Mouse (Mus musculus) kidney, embryonic 15.5 days (tissue): ENCODE results near the gene Nelfb. TPM values are rescaled to one million over a fixed set of nuclear protein-coding genes. Genes with fewer than 3 reads are reported as not detected.
A peak's percentile ranks its signal among the peaks of the same experiment; 100 is the strongest.

Source experiments
- ATAC-seq: fragments of 200-750 bp; cut with Nextera tagmentation; replicated peaks from 2 replicates; pipeline ENCODE4 v1.8.0; 2017; ENCODE audit warnings: moderate TSS enrichment; ENCODE audit not compliant: low FRiP score
- H3K27ac ChIP-seq: fragments of 300-500 bp; sonication (generic); 2 replicates; pipeline ENCODE4 v1.5.1; 2015; ENCODE audit warnings: mild to moderate bottlenecking, inconsistent platforms
- H3K27me3 ChIP-seq: fragments of 300-500 bp; sonication (generic); 2 replicates; pipeline ENCODE4 v1.6.1; 2015; ENCODE audit warnings: inconsistent platforms
- H3K36me3 ChIP-seq: fragments of 300-500 bp; sonication (generic); 2 replicates; pipeline ENCODE4 v1.6.1; 2015; ENCODE audit warnings: inconsistent platforms
- H3K4me1 ChIP-seq: fragments of 300-500 bp; sonication (generic); 2 replicates; pipeline ENCODE4 v1.6.1; 2015; ENCODE audit warnings: inconsistent platforms
- H3K4me2 ChIP-seq: fragments of 300-500 bp; sonication (generic); 2 replicates; pipeline ENCODE4 v1.6.1; 2015; ENCODE audit warnings: moderate library complexity, mild to moderate bottlenecking, inconsistent platforms
- H3K4me3 ChIP-seq: fragments of 300-500 bp; sonication (generic); replicated peaks from 2 replicates; pipeline ENCODE4 v1.5.1; 2015; ENCODE audit warnings: mild to moderate bottlenecking, inconsistent platforms
- H3K9ac ChIP-seq: fragments of 300-500 bp; sonication (generic); 2 replicates; pipeline ENCODE4 v1.6.1; 2015; ENCODE audit warnings: mild to moderate bottlenecking, inconsistent platforms
- H3K9me3 ChIP-seq: fragments of 300-500 bp; sonication (generic); replicated peaks from 2 replicates; pipeline ENCODE4 v1.6.1; 2016; ENCODE audit warnings: inconsistent platforms
- WGBS: fragments of 180-500 bp; shearing (Covaris S2); methylation state at CpG from one replicate; pipeline ENCODE4 v1.1.7; 2015; ENCODE audit warnings: mixed read lengths; 5-methylcytosine and 5-hydroxymethylcytosine counted together
- polyA plus RNA-seq: library from polyadenylated mRNA; unstranded; fragments of >200 nt; fragmentation: Nextera tagmentation; extraction: Ambion mirVana; gene quantifications from 2 replicates; pipeline ENCODE4 v1.2.1, GENCODE M21; 2015

Nelfb gene
- polyA plus RNA-seq, 1 experiment from 2014 or later = 124 TPM

DNA sequence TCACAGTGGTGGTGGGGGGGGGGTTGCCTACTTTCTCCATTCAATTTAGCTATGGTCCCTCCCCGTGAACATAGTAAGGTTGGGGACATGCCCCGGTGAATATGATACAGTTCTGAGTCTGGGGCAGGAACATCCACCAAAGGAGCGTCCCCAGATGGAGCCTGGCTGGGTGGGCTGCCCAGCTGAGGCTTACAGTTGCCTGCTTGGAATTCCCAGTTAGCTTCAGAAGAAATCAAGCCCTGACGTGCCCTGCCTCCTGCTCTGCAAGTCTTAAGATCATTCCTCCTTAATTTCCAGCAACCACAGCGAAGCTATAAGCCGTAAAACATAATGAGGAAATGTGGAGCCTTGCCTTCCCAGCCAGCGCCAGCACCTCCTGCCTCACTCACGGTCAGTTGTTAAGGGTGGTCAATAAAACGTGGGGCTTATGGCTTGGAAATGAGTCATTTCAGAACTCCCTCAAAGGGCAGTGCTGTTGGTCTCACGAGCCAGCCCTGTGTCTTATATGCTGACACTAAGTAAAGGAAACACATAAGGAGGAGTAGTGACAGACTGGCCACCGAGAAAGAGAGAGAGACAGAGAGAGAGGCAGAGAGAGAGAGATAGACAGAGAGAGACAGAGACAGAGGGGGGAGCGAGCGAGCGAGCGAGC lies 31.6 kb downstream of the Nelfb start:
- Histone ChIP-seq H3K27me3 (peaks cover 70% of the 10 kb centered on the region), H3K4me1 (peaks cover 78% of the 10 kb centered on the region), H3K9me3 (no peaks in the 10 kb centered on the region), H3K9ac (peak overlapping the region; percentile 29), H3K36me3 (no peaks in the 10 kb centered on the region), H3K27ac (peak overlapping the region; percentile 93), H3K4me2 (peak overlapping the region; percentile 92), H3K4me3 (peak overlapping the region; percentile 67)
- 23% methylated on average over 15 of the region's 15 CpGs for WGBS
- ATAC-seq = no peak

DNA sequence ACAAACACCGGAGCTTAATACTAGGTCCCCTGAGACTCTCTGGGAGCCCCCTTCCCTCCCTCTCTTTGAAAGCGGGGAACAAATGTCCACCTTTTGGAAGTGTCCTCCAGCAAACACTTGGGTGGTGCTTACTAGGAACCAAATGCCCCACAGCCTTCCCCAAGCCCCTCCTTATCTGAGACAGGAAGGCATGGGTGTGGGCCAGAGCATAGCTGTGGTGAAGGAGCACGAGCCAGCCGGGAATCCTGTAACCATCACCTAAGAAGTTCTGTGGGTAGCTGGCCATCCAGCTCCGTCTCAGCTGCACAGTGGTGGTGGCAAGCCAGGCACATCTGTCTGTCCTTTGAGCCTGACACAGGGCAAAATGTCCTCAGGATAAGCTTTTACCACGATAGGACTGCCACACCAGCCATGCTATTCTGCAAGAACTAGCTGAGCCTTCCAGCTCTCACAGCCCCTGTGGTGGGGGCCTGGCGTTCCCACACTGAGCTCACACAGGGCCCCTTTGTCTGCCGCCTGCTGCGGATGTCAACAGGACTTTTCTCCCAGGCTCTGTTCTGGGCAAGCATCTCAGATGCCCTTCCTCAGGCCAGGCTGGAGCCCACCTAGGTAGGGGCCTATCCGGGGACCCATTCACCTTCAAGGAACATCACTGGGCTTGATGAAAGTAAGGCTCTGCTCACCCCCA lies 32.9 kb downstream of the Nelfb start:
- peaks cover 57% of the 10 kb centered on the region for H3K27me3 ChIP-seq
- H3K4me1 ChIP-seq = peaks cover 81% of the 10 kb centered on the region
- WGBS = 28% methylated on average over 10 of the region's 10 CpGs
- H3K9ac ChIP-seq = no peak overlapping the region
- H3K4me2 ChIP-seq = peak overlapping the region; percentile 51; the same call in 1 of the 2 replicates
- H3K9me3 ChIP-seq = no peaks in the 10 kb centered on the region
- no peak for ATAC-seq
- H3K27ac ChIP-seq = peak overlapping the region; percentile 91
- H3K4me3 ChIP-seq = peak overlapping the region; percentile 6; the same call in 1 of the 2 replicates
- no peaks in the 10 kb centered on the region for H3K36me3 ChIP-seq

DNA sequence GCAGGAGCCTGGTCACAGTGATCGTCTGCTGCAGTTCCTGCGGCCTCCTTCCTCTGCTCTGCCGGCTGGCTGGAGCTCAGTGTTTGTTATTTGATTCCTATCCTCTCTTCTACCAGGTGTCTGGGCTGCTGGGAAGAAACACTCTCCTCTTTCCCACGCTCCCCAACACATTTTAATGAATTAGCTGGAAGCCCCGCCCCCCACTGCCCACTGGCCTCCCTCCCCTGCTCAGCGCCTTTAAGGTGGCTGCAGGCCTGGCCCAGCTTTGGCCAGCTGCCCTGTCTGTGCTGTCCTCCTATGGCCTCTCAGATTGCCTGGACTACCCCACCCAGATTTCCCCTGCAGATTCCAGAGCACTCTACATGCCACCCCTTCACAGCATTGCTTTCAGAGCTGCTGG lies 33.6 kb downstream of the Nelfb start:
- no peaks in the 10 kb centered on the region for H3K36me3 ChIP-seq
- H3K4me2 ChIP-seq = peak overlapping the region; percentile 51
- WGBS = 0% methylated on average over 6 of the region's 6 CpGs
- no peaks in the 10 kb centered on the region for H3K9me3 ChIP-seq
- ATAC-seq = peak; percentile 47
- peak overlapping the region; percentile 91 for H3K27ac ChIP-seq
- H3K4me1 ChIP-seq = peaks cover 84% of the 10 kb centered on the region
- H3K27me3 ChIP-seq = peaks cover 50% of the 10 kb centered on the region
- H3K4me3 ChIP-seq = peak overlapping the region; percentile 28
- H3K9ac ChIP-seq = peak overlapping the region; percentile 21; the same call in 1 of the 2 replicates

DNA sequence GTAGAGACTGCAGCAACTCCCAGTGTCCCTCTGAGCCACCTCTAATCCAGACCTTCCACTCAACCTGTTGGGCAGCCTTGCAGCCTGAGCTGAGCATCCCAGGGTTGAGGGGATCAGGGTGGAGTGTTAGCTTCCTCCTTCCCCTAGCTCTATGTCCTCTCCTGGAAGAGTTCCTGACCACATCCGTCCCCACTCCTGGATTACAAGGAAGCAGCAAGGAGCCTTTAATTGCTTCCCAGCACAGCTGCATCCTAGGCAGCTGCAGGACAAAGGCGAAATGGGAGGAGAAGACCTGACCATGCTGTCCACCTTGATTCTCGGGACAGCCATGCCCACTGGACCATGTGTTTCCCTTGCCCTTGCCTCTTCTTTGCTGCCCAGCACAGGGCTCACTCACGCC lies 34.2 kb downstream of the Nelfb start:
- H3K4me3 ChIP-seq = peak overlapping the region; percentile 28
- peak overlapping the region; percentile 21; the same call in 1 of the 2 replicates for H3K9ac ChIP-seq
- peak overlapping the region; percentile 91 for H3K27ac ChIP-seq
- H3K4me2 ChIP-seq = peak overlapping the region; percentile 51
- ATAC-seq = no peak
- H3K36me3 ChIP-seq = no peaks in the 10 kb centered on the region
- 11% methylated on average over 4 of the region's 4 CpGs for WGBS
- peaks cover 84% of the 10 kb centered on the region for H3K4me1 ChIP-seq
- H3K9me3 ChIP-seq = no peaks in the 10 kb centered on the region
- peaks cover 46% of the 10 kb centered on the region for H3K27me3 ChIP-seq

DNA sequence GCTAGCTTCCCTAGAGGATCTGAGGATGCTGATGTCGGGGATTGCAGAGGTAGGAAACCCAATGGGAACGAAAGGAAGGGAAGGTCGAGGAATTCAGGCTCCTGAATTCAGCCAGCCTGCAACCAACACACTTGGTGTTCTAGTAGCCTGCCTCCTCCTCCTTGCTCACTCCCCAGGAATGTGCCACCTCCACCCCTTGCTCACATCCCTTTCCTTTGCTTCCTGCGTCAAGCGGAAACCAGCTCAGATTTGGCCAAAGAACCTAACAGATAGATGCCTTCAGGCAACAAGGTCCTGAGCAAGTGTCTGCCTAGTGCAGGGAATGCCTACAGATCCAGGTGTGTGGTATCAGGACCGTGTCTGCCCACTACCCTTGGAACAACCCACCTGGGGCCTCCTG lies 34.7 kb downstream of the Nelfb start:
- Histone ChIP-seq H3K9ac (0 out of 2 replicates have a peak overlapping the region, but pooled peaks have one; percentile 2), H3K27me3 (peaks cover 42% of the 10 kb centered on the region), H3K4me1 (peaks cover 83% of the 10 kb centered on the region), H3K36me3 (no peaks in the 10 kb centered on the region), H3K4me3 (peak overlapping the region; percentile 28), H3K4me2 (peak overlapping the region; percentile 51), H3K27ac (peak overlapping the region; percentile 91), H3K9me3 (no peaks in the 10 kb centered on the region)
- WGBS = 38% methylated on average over 6 of the region's 6 CpGs
- no peak for ATAC-seq

DNA sequence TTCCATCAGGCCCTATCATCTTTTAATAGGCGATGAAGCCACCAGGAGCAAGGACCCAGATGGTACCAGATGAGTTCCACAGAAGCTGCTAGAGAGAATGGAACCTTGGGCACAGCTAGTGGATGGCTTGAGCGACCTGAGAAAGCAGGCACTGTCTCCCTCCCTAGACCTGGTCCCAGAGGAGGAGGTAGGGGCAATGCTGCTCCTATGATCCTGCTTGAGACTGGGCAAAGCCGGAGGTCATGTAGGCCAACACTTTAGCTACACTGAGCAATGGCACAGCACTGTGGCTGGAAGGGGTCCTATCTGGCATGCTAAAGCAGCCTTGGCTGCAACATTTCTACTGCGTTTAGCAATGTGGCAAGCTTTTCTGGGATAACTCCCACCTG lies 35.6 kb downstream of the Nelfb start:
- H3K27ac ChIP-seq = peak overlapping the region; percentile 91
- 78% methylated on average over 4 of the region's 4 CpGs for WGBS
- H3K27me3 ChIP-seq = peaks cover 34% of the 10 kb centered on the region
- H3K9ac ChIP-seq = no peak overlapping the region
- H3K4me3 ChIP-seq = no peak overlapping the region
- 0 out of 2 replicates have a peak overlapping the region, but pooled peaks have one; percentile 1 for H3K4me2 ChIP-seq
- no peaks in the 10 kb centered on the region for H3K36me3 ChIP-seq
- H3K9me3 ChIP-seq = no peaks in the 10 kb centered on the region
- H3K4me1 ChIP-seq = peaks cover 81% of the 10 kb centered on the region
- no peak for ATAC-seq

DNA sequence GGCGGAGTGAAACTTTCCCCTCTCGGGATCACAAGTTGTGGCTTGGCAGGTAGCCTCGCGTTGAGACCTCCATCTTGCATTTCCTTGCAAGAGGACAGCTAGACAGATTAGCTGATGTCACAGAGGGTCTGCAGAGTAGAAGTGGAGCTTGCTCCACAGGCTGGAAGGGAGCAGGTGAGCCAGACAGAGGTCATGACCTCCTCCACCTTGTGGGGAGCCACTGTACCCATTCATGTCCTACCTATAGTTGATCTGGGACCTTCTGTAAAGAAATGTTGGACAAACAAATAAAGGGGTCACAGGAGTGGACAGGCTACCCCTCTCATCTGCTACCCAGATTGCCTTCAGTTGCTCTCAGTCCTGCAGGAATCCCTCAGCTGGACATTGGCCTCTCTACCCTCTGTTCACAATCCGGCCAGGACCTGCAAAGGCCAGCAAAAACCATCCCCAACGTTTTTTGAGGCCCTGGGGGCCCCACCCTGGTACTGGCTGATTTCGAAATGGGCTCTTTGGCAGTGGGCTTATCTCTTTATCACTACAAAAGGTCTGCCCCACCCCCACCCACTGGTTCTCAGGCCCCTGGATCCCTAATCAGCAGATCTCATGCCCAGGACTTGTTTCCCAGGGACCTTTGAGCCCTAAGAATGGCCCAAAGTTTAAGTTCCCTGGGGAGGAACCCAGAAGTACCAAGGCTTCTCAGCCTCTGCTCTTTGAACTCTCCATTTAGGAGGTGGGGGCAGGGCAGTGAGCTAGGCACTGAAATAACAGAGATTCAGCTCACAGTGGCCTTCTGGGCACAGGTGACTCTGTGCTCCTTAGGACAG lies 36.2 kb downstream of the Nelfb start:
- Histone ChIP-seq H3K36me3 (no peaks in the 10 kb centered on the region), H3K4me3 (no peak overlapping the region), H3K9me3 (no peaks in the 10 kb centered on the region), H3K27ac (peak overlapping the region; percentile 91), H3K4me2 (no peak overlapping the region), H3K27me3 (peaks cover 30% of the 10 kb centered on the region), H3K4me1 (peaks cover 83% of the 10 kb centered on the region), H3K9ac (no peak overlapping the region)
- ATAC-seq = no peak
- 45% methylated on average over 7 of the region's 7 CpGs for WGBS

DNA sequence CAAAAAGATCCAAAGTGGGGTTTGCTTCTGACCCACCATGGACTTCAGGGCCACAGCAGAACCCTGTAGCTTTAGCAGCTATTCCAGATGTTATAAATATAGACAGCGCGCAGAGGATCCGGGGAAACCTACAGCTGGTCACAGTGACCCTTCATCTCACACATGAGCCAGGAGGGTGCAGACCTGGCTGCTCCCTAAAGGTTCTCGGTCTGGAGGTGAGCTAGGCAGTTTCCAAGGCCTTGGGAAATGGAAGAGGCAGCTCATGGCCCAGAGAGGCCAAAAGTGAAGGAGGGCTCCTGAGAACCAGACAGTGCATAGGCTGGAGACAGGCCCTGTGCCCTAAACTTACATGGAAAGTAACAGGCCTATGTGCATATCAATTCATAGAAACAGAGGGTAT lies 37.5 kb downstream of the Nelfb start:
- Histone ChIP-seq H3K9ac (no peak overlapping the region), H3K36me3 (no peaks in the 10 kb centered on the region), H3K4me3 (no peak overlapping the region), H3K27ac (no peak overlapping the region), H3K9me3 (no peaks in the 10 kb centered on the region), H3K4me2 (no peak overlapping the region), H3K4me1 (peaks cover 82% of the 10 kb centered on the region), H3K27me3 (peaks cover 17% of the 10 kb centered on the region)
- ATAC-seq = no peak
- WGBS = 94% methylated on average over 4 of the region's 4 CpGs

DNA sequence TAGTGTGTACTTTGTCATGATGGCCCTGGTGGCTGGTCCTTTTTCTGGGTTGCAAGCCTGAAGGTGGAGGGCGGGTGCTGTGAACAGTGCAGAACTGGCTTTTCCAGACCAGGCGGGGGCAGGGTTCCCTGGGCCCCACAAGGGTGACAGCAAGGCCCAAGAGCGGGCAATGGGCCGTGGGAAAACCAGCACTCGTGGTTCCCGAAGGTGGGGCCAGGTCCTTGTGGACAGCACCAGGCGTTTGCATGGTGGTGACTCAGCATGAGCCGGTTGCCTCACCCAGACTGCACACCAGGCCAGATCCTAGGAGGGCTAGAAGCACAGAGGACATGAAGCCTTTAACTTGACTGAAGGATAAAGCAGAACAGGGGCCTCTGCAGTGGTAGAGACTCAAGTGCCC lies 38.7 kb downstream of the Nelfb start:
- Histone ChIP-seq H3K4me2 (no peak overlapping the region), H3K9ac (no peak overlapping the region), H3K4me1 (peaks cover 82% of the 10 kb centered on the region), H3K4me3 (no peak overlapping the region), H3K9me3 (no peaks in the 10 kb centered on the region), H3K27me3 (peaks cover 5% of the 10 kb centered on the region; the same call in 1 of the 2 replicates), H3K27ac (peak overlapping the region; percentile 10; the same call in 1 of the 2 replicates), H3K36me3 (no peaks in the 10 kb centered on the region)
- 47% methylated on average over 8 of the region's 8 CpGs for WGBS
- ATAC-seq = no peak

DNA sequence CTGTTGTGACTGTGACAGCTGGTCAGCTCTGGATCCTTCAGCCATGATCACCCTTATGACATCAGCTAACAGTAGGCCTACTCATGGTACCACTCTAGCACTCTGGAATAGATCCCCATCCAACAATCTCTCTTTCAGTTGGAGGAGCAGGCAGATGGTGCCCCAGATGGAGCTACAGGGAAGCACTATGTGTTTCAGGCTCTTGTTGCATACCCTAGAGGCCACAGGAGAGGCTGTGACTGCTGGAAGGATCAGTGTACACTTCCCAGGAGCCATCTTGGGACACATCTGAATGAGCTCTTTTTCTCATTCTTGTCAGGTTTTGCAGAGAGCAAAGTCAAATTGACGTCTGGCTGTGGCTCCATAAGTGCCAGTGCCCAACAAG lies 39.5 kb downstream of the Nelfb start:
- no peak overlapping the region for H3K27ac ChIP-seq
- no peaks in the 10 kb centered on the region for H3K36me3 ChIP-seq
- no peaks in the 10 kb centered on the region for H3K9me3 ChIP-seq
- peaks cover 81% of the 10 kb centered on the region for H3K4me1 ChIP-seq
- WGBS = 67% methylated on average over 1 of the region's 1 CpGs
- no peak for ATAC-seq
- 0 out of 2 replicates have a peak, but pooled peaks cover 3% of the 10 kb centered on the region for H3K27me3 ChIP-seq
- no peak overlapping the region for H3K4me3 ChIP-seq
- H3K9ac ChIP-seq = no peak overlapping the region
- no peak overlapping the region for H3K4me2 ChIP-seq

DNA sequence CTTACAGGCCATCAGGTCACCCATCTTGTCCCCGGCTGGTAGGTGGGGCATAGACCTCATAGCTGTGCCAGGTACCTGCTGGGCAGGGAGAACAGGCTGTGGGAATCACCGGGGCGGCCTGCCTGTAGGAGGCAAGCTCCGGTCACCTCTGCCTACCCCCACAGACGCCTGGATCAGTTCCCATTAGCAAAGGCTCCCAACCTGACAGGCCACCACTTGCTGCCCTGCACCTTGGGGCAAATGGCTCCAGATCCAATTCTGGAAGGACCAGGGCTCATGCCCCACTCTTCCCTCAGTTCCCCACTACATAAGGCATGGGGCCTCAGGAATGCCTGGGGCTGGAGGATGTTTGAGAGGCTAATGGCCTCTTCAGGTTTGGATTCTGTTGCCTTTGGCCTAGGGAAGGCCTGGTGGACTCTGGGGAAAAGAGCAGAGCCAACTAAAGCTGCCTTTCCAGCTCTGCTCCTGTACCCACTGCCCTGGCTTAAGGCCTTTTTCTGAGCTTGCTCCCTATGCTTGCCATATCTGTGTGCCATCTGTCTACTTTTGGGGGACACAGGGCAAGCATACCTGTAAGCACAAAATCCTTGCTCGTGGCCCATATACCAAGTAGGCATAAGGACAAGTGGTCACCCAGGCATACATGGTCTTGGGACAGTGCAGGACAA lies 40.1 kb downstream of the Nelfb start:
- peaks cover 76% of the 10 kb centered on the region for H3K4me1 ChIP-seq
- H3K27ac ChIP-seq = no peak overlapping the region
- ATAC-seq = no peak
- no peaks in the 10 kb centered on the region for H3K36me3 ChIP-seq
- no peak overlapping the region for H3K9ac ChIP-seq
- H3K27me3 ChIP-seq = 0 out of 2 replicates have a peak, but pooled peaks cover under 1% of the 10 kb centered on the region
- WGBS = 83% methylated on average over 6 of the region's 6 CpGs
- no peaks in the 10 kb centered on the region for H3K9me3 ChIP-seq
- no peak overlapping the region for H3K4me2 ChIP-seq
- no peak overlapping the region for H3K4me3 ChIP-seq
